Mouse (Mus musculus): ENCODE results near the gene Dynlrb1. TPM values are rescaled to one million over a fixed set of nuclear protein-coding genes. Genes with fewer than 3 reads are reported as not detected.
A peak's percentile ranks its signal among the peaks of the same experiment; 100 is the strongest.

Dynlrb1 gene
- total and polyA plus RNA-seq, 3 experiments: 217 to 437 (median 292) TPM

DNA sequence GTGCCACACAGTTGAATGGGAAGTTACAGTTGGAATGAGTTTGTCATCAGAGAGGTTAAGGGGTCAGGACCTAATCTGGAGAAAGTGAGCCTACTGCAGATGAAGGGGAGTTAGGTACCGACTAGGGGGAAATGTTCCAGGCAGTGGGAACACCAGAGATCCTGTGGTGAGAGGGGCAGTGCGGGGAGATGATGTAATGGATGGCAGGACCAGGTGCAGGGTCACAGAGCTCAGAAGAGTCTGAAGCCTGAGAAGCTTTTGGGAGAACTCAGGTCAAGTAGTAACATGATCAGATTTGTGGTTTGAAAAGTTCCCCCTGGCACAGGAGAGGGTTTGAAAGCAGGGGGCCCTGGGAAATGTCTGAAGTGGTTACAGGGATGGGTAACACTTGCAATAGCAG is 43.8 kb downstream of the Dynlrb1 start:
- no peak for DNase-seq

DNA sequence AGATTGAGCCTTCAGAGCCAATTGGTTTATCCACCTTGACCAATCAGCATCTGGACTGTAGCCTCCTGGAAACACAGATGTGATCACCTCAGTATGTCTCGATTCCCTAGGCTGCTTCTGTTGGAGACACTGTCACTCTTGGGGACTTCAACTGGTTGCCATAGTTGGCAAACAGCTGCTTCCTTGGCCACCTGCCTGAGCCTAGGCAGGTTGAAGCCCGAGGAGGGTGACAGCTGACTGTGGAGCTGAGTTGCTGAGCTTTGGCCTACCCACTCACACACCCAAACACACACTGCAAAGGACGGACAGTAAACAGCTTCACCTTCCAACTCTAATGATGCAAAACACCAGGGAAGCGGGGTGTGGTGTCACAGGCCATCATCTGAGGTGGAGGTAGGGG is 47.5 kb downstream of the Dynlrb1 start:
- peak; percentile 24 for DNase-seq

GRCm38 (mm10) chr2:155284647-155285046 is 48.3 kb downstream of the Dynlrb1 start:
- no peak for DNase-seq

- no peak for DNase-seq
Measured at GRCm38 (mm10) chr2:155285744-155286143, 49.4 kb downstream of the Dynlrb1 start.

DNA sequence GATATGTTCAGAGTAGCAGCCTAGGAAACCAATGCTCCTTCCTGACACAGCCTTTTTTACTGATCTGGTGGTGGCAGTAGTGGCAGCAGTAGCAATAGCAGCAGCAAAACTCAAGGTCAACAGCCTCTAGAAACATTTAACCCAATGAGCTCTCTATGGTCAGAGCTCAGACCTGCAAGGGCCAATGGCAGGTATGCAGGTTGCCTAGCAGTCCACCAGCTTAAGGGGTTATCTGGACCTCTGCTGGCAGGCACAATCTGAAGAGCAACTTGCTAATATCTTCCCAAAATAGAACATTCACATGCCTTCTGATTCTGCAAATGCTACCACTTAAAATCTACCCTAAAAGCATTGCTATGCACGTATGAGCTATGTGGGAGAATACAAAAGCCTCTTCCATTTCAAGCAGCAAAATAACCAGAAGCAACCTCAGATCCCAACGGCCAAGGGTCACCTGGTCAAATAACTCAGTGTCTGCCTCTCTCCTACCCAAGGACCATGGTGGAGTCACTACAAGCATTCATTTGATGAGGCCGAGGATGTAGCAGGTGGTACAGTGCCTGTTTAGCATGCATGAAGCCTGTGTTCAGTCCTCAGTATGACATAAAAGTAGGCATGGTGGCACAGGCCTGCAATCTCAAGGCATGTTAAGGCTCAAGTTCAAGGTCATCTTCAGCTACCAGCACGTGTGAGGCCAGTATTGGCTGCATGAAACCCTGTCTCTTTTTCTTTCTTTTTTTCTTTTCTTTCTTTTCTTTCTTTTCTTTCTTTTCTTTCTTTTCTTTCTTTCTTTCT is 51.3 kb downstream of the Dynlrb1 start:
- peak; percentile 24 for DNase-seq

DNA sequence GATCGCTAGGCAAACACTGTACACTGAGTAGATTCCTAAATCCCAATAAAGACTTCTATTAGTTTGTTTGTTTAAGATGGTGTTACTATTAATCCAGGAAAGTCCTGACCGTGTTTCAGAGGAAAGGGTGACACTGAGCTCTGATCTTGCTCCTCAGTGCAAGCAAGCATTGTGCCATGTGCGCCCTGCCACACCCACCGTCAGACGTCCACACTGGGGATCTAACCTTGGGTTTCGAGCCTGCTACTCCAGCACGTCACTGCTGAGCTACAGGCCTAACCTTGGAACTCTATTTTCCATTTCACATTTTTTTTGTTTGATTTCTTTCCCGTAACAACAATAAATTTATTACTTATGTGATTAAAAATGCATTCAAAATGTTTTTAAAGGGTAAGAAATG is 53.7 kb downstream of the Dynlrb1 start:
- peak; percentile 49 for DNase-seq

- peak; percentile 89 for DNase-seq
Measured at GRCm38 (mm10) chr2:155293382-155293781, 57.0 kb downstream of the Dynlrb1 start.

- peak; percentile 80 for DNase-seq
Measured at GRCm38 (mm10) chr2:155293946-155294345, 57.6 kb downstream of the Dynlrb1 start.

- no peak for DNase-seq
Measured at GRCm38 (mm10) chr2:155295453-155295852, 59.1 kb downstream of the Dynlrb1 start.

DNA sequence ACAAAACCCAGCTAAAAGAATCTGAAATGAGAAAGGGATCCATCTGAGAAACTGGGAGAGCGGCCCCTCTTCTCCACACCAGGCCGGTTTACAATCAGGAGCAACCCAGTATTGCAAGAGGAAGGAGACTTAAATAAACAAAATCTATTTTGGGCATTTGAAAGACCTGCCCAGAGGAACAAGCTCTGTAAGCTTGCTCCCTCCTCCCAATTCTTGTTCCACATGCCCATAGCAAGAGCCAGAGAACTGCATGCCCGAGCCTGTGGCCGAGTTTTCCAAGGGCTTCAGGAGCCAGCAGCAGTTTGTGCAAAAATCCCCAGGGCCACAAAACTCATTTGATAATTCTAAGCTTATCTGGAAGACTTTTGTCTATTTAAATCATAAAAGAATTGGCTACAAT is 63.2 kb downstream of the Dynlrb1 start:
- no peak for DNase-seq

Other genes with a start within 250 kb of the Dynlrb1 start
- 1 to 10 TPM; 3.5 to 4.2 TPM for gene Gm14226, start 218.3 kb upstream of the Dynlrb1 start, total RNA-seq (2021)
- 0.30 and 0.44 TPM in 2 replicates for gene Gm14226, start 218.3 kb upstream of the Dynlrb1 start, polyA plus RNA-seq (2012; rRNA removed)
- gene Ahcy, start 162.0 kb upstream of the Dynlrb1 start, total RNA-seq (2021): 10 to 100 TPM; 32.4 to 36.9 TPM
- gene Ahcy, start 162.0 kb upstream of the Dynlrb1 start, polyA plus RNA-seq (2012; rRNA removed): 42.4 and 53.1 TPM in 2 replicates
- 10 to 100 TPM; 47.0 to 48.2 TPM for gene Itch, start 103.0 kb upstream of the Dynlrb1 start, total RNA-seq (2021)
- 2.2 and 3.6 TPM in 2 replicates for gene Itch, start 103.0 kb upstream of the Dynlrb1 start, polyA plus RNA-seq (2012; rRNA removed)
- 100 to 1,000 TPM; 475 to 819 TPM for gene Map1lc3a, start 39.8 kb downstream of the Dynlrb1 start, total RNA-seq (2021)
- 2,934 and 3,400 TPM in 2 replicates for gene Map1lc3a, start 39.8 kb downstream of the Dynlrb1 start, polyA plus RNA-seq (2012; rRNA removed)
- gene Pigu, start 120.9 kb downstream of the Dynlrb1 start, total RNA-seq (2021): 10 to 100 TPM; 41.2 to 41.5 TPM
- 19.6 TPM in 2 replicates for gene Pigu, start 120.9 kb downstream of the Dynlrb1 start, polyA plus RNA-seq (2012; rRNA removed)
- gene Trp53inp2, start 144.5 kb downstream of the Dynlrb1 start, total RNA-seq (2021): 100 to 1,000 TPM; 221 to 429 TPM
- 714 and 755 TPM in 2 replicates for gene Trp53inp2, start 144.5 kb downstream of the Dynlrb1 start, polyA plus RNA-seq (2012; rRNA removed)
- gene Ncoa6, start 237.4 kb downstream of the Dynlrb1 start, total RNA-seq (2021): 10 to 100 TPM; 33.3 to 44.9 TPM
- 13.8 and 16.5 TPM in 2 replicates for gene Ncoa6, start 237.4 kb downstream of the Dynlrb1 start, polyA plus RNA-seq (2012; rRNA removed)